Mouse (Mus musculus): Measurements from ENCODE around the gene Vmn1r4. TPM values are rescaled to one million over a fixed set of nuclear protein-coding genes. Genes with fewer than 3 reads are reported as not detected.

Vmn1r4 gene
- total RNA-seq (2014; rRNA removed) = 0.37 TPM in 1 of 2 replicates, not detected in the other
- 0.46 and 0.58 TPM in 2 replicates for polyA plus RNA-seq (2015; fragmentation: Nextera tagmentation; extraction: Ambion mirVana)

DNA sequence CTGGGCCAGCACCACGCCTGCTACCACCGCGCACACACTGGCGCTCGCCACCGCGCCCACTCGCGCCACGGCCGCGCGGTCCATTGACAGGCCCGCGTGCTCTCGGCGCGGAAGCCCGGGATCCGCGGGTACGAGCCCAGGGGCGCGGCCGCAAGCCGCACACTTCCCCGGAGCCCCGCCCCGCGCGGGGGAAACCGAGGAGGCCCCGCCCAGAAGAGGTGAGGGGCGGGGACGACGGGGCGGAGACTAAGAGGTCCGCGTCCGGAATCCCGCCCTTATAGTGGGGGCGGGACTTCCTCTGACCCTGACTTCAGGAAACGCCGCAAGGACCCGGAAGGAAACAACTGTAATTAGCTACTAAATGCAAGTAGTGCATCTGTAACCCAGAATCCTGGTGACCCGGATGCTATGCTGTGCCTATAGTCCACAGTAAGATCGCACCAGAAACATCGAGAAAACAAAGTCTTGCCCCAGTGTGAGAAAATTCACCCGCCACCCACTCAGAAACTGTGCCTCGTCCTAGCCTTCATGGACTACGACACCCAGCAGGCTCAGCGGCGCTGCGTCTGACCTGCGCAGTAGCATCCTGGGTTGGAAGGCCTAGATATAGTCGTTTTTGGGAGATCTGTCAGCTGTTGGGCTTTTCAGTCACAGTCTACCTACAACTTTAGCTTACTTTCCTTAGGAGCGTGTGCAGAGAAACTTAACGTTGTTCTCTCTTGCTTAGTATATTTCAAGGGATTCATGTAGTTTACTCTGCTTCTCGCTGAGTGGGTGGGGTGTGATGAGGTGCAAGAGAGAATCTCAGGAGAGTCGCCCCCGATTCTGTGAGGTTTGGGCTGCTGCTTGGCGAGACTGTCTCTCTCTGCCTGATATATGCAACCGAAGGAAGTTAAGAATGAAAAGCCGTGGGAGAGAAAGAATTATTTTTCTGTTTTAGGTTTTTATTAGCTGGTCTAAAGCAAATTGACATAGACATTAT lies at the start of gene Vmn1r4, which contains the start of gene Nt5c3:
TSS of gene Vmn1r4 (plus strand) at position 290 of the 982 bp plus-strand sequence.
TSS of gene Nt5c3 (minus strand) at position 207 of the 982 bp plus-strand sequence.
- Histone ChIP-seq H3K9ac (replicated peaks; ENCODE audit: low read length) (peak within 1 kb of the TSS; percentile 75), H3K36me3 (ENCODE audit: insufficient read depth, low read length) (no peaks in the 10 kb centered on the region), H3K27me3 (ENCODE audit: insufficient read depth, low read length) (no peaks in the 10 kb centered on the region), H3K9me3 (ENCODE audit: low read length) (no peaks in the 10 kb centered on the region), H3K4me3 (ENCODE audit: low read length) (peak within 1 kb of the TSS; percentile 69), H3K27ac (peak within 1 kb of the TSS; percentile 88), H3K4me2 (ENCODE audit: low read depth, low read length) (peak within 1 kb of the TSS; percentile 64), H3K4me1 (ENCODE audit: insufficient read depth, low read length) (0 out of 2 replicates have a peak, but pooled peaks cover 6% of the 10 kb centered on the region)
- ATAC-seq = peak; percentile 99
- WGBS = 4% methylated on average over 64 of the region's 64 CpGs
- peak; percentile 98 for DNase-seq (ENCODE audit: low spot score)
- TF ChIP-seq CTCF (IDR thresholded peaks at IDR 0.05; ENCODE audit: low read depth) = no peak

GRCm38 (mm10) chr6:56876870-56877269 lies 46.9 kb upstream of the Vmn1r4 start:
- H3K4me3 ChIP-seq (ENCODE audit: low read length) = no peak overlapping the region
- no peak for TF ChIP-seq CTCF (IDR thresholded peaks at IDR 0.05; ENCODE audit: low read depth)
- no peak for ATAC-seq
- WGBS = 90% methylated on average over 4 of the region's 4 CpGs
- H3K9ac ChIP-seq (replicated peaks; ENCODE audit: low read length) = no peak overlapping the region
- no peak overlapping the region for H3K4me2 ChIP-seq (ENCODE audit: low read depth, low read length)
- H3K9me3 ChIP-seq (ENCODE audit: low read length) = no peaks in the 10 kb centered on the region
- peaks cover 5% of the 10 kb centered on the region; the same call in 1 of the 2 replicates for H3K36me3 ChIP-seq (ENCODE audit: insufficient read depth, low read length)
- H3K4me1 ChIP-seq (ENCODE audit: insufficient read depth, low read length) = no peaks in the 10 kb centered on the region
- no peaks in the 10 kb centered on the region for H3K27me3 ChIP-seq (ENCODE audit: insufficient read depth, low read length)
- H3K27ac ChIP-seq = no peak overlapping the region
- no peak for DNase-seq (ENCODE audit: low spot score)

DNA sequence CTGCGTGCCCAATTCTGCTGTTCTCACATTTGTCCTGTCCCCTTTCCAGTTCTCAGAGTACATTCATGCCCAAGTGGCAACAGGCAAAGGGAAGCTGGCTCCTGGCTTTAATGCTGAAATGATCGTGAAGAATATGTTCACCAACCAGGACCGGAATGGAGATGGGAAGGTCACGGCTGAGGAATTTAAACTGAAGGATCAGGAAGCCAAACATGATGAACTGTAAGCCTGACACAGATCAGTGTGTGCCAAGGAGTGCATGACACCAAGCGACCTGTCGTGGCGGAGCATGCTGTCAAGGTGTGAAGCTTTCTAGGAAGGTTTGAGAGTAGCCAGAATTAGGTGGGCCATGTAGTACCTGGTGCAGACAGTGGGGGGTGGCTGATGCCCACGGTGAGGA lies 45.8 kb upstream of the Vmn1r4 start:
- Histone ChIP-seq H3K4me3 (ENCODE audit: low read length) (no peak overlapping the region), H3K4me1 (ENCODE audit: insufficient read depth, low read length) (no peaks in the 10 kb centered on the region), H3K9ac (replicated peaks; ENCODE audit: low read length) (no peak overlapping the region), H3K4me2 (ENCODE audit: low read depth, low read length) (no peak overlapping the region), H3K27ac (no peak overlapping the region), H3K36me3 (ENCODE audit: insufficient read depth, low read length) (peaks cover 5% of the 10 kb centered on the region; the same call in 1 of the 2 replicates), H3K27me3 (ENCODE audit: insufficient read depth, low read length) (no peaks in the 10 kb centered on the region), H3K9me3 (ENCODE audit: low read length) (no peaks in the 10 kb centered on the region)
- no peak for DNase-seq (ENCODE audit: low spot score)
- peak; percentile 26; the same call in 1 of the 2 replicates for TF ChIP-seq CTCF (IDR thresholded peaks at IDR 0.05; ENCODE audit: low read depth)
- no peak for ATAC-seq
- WGBS = 91% methylated on average over 8 of the region's 8 CpGs

- Histone ChIP-seq H3K9ac (replicated peaks; ENCODE audit: low read length) (no peak overlapping the region), H3K36me3 (ENCODE audit: insufficient read depth, low read length) (peaks cover 13% of the 10 kb centered on the region; the same call in 1 of the 2 replicates), H3K9me3 (ENCODE audit: low read length) (no peaks in the 10 kb centered on the region), H3K4me3 (ENCODE audit: low read length) (no peak overlapping the region), H3K4me1 (ENCODE audit: insufficient read depth, low read length) (no peaks in the 10 kb centered on the region), H3K27me3 (ENCODE audit: insufficient read depth, low read length) (no peaks in the 10 kb centered on the region), H3K27ac (no peak overlapping the region), H3K4me2 (ENCODE audit: low read depth, low read length) (no peak overlapping the region)
- TF ChIP-seq CTCF (IDR thresholded peaks at IDR 0.05; ENCODE audit: low read depth) = no peak
- DNase-seq (ENCODE audit: low spot score) = no peak
- peak; percentile 31; the same call in 1 of the 2 replicates for ATAC-seq
- WGBS = 69% methylated on average over 1 of the region's 1 CpGs
These were observed 44.4 kb upstream of the Vmn1r4 start for GRCm38 (mm10) chr6:56879352-56879955.

GRCm38 (mm10) chr6:56888561-56888960 lies 35.3 kb upstream of the Vmn1r4 start:
- Histone ChIP-seq H3K4me1 (ENCODE audit: insufficient read depth, low read length) (no peaks in the 10 kb centered on the region), H3K4me3 (ENCODE audit: low read length) (no peak overlapping the region), H3K9me3 (ENCODE audit: low read length) (no peaks in the 10 kb centered on the region), H3K27ac (no peak overlapping the region), H3K4me2 (ENCODE audit: low read depth, low read length) (no peak overlapping the region), H3K9ac (replicated peaks; ENCODE audit: low read length) (no peak overlapping the region), H3K36me3 (ENCODE audit: insufficient read depth, low read length) (peaks cover 30% of the 10 kb centered on the region), H3K27me3 (ENCODE audit: insufficient read depth, low read length) (no peaks in the 10 kb centered on the region)
- WGBS = 89% methylated on average over 6 of the region's 6 CpGs
- no peak for ATAC-seq
- no peak for DNase-seq (ENCODE audit: low spot score)
- TF ChIP-seq CTCF (IDR thresholded peaks at IDR 0.05; ENCODE audit: low read depth) = no peak

DNA sequence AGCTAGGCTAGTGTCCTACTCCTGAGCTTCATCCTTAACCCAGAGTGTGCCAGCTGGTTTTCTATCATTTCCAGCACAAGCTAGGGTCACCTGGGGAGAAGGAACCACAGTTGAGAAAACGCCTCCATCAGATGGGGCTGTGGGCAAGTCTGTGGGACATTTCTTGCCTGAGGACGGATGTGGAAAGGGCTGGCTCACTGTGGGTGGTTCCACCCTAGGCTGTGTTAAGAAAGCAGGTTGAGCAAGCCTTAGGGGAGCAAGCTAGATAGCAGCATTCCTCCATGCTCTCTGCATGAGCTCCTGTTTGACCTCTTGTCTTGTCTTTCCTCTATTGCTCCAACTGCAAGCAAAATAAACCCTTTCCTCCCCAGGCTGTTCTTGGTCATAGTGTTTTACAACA lies 33.1 kb upstream of the Vmn1r4 start:
- H3K27ac ChIP-seq = no peak overlapping the region
- no peaks in the 10 kb centered on the region for H3K27me3 ChIP-seq (ENCODE audit: insufficient read depth, low read length)
- no peaks in the 10 kb centered on the region for H3K9me3 ChIP-seq (ENCODE audit: low read length)
- WGBS = 90% methylated on average over 2 of the region's 2 CpGs
- no peak overlapping the region for H3K4me3 ChIP-seq (ENCODE audit: low read length)
- ATAC-seq (no peak), DNase-seq (ENCODE audit: low spot score) (no peak)
- no peak overlapping the region for H3K9ac ChIP-seq (replicated peaks; ENCODE audit: low read length)
- TF ChIP-seq CTCF (IDR thresholded peaks at IDR 0.05; ENCODE audit: low read depth) = no peak
- H3K4me1 ChIP-seq (ENCODE audit: insufficient read depth, low read length) = no peaks in the 10 kb centered on the region
- H3K4me2 ChIP-seq (ENCODE audit: low read depth, low read length) = no peak overlapping the region
- H3K36me3 ChIP-seq (ENCODE audit: insufficient read depth, low read length) = peaks cover 27% of the 10 kb centered on the region

Measured in hindbrain, postnatal 0 days (tissue).